Mouse (Mus musculus) telencephalon, adult 2 months (tissue): ENCODE measurements around the gene Tyk2.

ENCODE experiments used
- DNase-seq: peaks from one replicate; pipeline ENCODE4 v3.0.0-alpha.2; 2011; ENCODE audit warnings: low read depth, low spot score

Gene Tyk2

DNA sequence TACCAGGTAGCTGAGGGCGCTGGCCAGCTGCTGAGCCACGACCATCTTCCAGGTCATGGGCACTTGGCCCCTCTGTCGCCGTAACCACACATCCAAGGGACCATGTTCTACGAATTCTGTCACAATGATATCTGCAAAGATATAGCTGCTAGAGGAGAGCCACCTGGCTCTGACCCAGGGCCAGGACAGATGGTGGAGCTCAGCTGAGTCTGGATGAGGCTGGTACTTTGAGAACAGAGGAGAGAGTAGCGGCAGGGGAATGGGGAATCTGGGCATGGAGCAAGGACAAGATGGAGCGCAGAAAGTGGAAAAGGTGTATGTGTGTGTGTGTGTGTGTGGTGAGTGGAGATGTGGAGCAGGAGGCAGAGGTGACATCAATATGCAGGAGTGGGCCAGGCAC lies 16.9 kb downstream of the Tyk2 start:
- no peak for DNase-seq

DNA sequence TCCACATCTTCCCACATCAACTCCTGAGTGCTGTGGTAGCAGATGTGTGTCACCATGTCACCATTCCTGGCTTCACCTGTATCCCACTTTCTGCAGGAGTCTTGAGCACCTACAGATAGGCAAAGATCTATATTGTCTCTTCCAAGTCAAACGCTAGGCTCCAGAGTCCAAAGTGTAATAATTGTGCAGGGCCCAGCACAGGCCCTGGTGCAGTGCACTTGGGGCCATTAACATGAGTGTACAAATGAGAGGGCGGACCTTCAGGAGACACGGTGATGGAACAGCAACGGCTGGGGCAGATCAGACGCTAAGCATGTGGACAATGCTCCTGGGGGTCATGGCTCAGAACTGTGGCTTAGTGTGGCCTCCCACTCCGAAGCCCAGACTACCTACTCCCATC lies 17.3 kb downstream of the Tyk2 start:
- DNase-seq: no peak

DNA sequence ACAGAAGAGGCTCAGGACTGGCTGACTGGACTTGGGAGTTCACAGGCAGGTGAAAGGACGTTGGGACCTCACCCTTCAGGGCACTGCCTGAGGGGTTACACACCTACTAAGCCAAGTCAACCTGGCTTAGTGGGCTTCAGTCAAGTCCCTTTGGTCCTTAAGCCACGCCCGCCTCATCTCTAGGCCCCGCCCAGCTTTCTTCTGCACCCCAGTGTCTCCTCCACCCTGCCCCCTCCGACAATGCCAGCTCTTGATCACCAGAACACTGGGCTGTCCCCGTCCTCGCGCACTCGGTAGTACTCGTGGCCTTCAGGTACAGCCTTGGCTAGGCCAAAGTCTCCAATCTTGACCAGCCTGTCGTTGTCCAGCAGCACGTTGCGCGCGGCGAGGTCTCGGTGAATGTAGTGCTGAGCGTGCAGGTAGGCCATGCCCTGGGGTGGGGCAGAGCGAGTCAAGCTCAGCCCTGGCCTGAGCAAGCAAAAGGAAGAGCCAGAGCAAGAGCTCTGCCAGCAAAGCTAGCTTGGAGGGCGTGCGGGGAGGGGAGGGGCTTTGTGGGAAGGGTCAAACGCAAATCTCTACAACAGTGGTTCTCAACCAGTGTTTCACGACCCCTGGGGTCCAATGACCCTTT lies 23.3 kb downstream of the Tyk2 start:
- no peak for DNase-seq

GRCm38 (mm10) chr9:21105760-21106564 lies 25.1 kb downstream of the Tyk2 start:
- peak; percentile 31 for DNase-seq

GRCm38 (mm10) chr9:21104814-21105213 lies 26.2 kb downstream of the Tyk2 start:
- DNase-seq: no peak

DNA sequence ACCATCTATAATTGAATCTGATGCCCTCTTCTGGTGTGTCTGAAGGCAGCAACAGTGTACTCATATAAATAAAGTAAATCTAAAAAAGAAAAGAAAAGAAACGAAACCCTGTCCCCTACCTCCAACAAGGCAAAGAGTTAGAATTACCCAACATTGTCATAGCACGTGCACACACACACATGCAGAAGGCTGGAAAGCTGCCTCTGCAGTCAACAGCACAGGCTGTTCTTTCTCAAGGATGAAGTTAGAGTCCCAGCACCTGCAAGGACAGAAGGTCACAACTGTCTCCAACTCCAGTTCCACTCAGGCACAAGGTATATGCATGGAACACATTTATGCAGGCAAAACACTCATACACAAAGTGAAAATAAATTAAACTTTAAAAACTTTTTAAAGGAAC lies 29.0 kb downstream of the Tyk2 start:
- no peak for DNase-seq

- no peak for DNase-seq
Observed at GRCm38 (mm10) chr9:21100447-21101161, 30.4 kb downstream of the Tyk2 start.

- DNase-seq: peak; percentile 90
Observed at GRCm38 (mm10) chr9:21097793-21098192, 33.2 kb downstream of the Tyk2 start.

GRCm38 (mm10) chr9:21095958-21096357 lies 35.1 kb downstream of the Tyk2 start:
- no peak for DNase-seq

- DNase-seq: no peak
Observed at GRCm38 (mm10) chr9:21093423-21093822, 37.6 kb downstream of the Tyk2 start.

- peak; percentile 98 for DNase-seq
Observed at GRCm38 (mm10) chr9:21091707-21092320, 39.2 kb downstream of the Tyk2 start, which contains the start of the genes Gm38431 and Raver1. TSS of gene Gm38431 (minus strand) at chr9:21091997. TSS of gene Raver1 (minus strand) at chr9:21092008.

DNA sequence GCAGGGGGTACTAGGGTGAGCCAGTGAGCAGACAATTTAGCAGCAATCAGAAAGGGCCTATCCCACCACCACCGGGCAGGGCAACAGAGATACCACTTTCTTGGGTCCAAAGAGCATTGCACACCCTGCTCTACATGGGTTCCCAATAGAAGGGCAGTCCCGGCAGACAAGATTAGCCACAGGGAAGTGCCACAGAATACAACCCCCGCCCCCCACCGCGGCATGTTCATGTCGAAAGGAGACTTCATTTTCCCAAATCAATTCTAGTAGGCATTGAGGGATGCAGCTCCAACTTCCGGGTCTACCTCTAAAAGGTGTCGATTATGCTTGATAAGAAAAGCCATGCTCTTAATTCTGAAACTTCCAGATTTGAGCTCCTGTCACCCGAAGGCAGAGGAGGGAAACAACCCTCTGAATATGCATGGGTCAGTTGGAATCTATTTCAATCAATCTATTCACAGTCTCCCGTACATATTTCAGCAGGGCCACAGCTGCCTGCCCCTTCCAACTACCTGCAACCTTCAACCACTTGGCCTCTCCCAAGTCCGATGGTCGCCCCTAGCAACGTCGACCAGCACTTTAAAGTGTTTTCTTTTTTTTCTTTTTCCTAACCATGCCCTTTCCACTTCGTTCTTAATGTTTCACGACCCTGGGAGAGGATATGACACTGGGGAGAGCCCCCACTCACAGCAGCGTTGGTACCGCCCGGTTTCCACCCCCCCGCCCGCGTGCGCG lies 39.9 kb downstream of the Tyk2 start:
- DNase-seq: no peak

DNA sequence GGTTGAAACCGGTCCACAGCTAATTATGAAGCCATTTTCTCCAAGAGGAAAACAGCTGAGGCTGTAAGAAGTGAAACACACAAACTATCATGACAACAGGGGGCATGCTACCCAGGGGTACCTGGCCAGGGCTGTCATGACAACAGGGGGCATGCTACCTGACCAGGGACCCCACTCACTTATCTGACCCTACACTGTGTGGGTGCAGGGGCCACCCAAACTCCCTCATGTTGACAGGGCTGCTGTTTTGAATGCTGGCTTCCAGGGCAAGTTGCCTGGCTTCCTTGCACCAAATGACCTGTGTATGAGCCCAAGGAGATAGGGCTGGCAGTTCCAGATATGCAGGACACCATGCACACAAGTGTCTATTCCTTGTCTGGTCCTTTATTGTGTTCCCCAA lies 40.5 kb downstream of the Tyk2 start:
- no peak for DNase-seq

DNA sequence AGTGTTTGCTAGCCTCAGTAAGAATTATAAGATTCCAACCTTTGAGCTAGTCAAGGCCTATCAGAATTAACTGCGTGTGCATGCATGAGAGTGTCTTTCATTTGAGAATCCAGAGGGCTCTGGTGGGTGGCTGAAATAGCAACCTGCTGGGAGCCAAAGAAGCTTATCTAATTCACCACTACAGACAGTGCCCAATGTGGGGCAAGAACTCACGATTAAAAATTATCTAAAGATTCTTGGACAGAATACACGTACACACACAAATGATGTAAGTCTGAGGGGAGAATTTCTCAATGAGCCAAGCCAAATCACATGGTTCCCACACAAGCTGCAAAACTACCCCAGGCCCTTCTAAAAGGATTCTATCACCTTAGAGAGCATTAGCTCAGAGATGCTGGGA lies 47.7 kb downstream of the Tyk2 start:
- no peak for DNase-seq

- no peak for DNase-seq
Observed at GRCm38 (mm10) chr9:21081127-21081526, 49.9 kb downstream of the Tyk2 start.

GRCm38 (mm10) chr9:21075625-21076024 lies 55.4 kb downstream of the Tyk2 start:
- no peak for DNase-seq

GRCm38 (mm10) chr9:21074173-21074572 lies 56.9 kb downstream of the Tyk2 start:
- no peak for DNase-seq

GRCm38 (mm10) chr9:21073044-21073840 lies 57.8 kb downstream of the Tyk2 start, which contains the start of the genes Gm49373 and Fdx1l:
TSS of gene Gm49373 (minus strand) at chr9:21073096.
TSS of gene Fdx1l (minus strand) at chr9:21073614.
- DNase-seq: peak; percentile 87

DNA sequence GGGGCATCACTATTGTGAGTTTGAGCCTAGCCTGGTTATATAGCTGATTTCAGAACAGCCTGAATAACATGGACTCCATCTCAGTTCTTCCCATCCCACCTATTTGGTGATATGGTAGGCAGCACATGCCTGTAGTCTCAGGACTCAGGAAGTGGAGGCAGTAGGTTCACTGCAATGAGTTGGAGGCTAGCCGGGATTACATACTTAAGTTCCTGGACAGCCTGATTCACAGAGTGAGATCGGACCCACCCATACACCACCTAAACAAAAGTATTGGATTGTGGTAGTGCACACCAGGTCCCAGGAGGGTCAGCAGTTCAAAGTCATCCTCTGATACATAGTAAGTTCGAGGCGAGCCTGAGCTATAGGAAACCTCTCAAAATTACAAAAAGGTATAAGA lies 58.4 kb downstream of the Tyk2 start:
- no peak for DNase-seq

GRCm38 (mm10) chr9:21067006-21067684 lies 63.9 kb downstream of the Tyk2 start, which contains the start of gene Zglp1:
TSS of gene Zglp1 (minus strand) at chr9:21067093.
- no peak for DNase-seq
